Mouse (Mus musculus): ENCODE results near the gene Prn.

Gene Prn

DNA sequence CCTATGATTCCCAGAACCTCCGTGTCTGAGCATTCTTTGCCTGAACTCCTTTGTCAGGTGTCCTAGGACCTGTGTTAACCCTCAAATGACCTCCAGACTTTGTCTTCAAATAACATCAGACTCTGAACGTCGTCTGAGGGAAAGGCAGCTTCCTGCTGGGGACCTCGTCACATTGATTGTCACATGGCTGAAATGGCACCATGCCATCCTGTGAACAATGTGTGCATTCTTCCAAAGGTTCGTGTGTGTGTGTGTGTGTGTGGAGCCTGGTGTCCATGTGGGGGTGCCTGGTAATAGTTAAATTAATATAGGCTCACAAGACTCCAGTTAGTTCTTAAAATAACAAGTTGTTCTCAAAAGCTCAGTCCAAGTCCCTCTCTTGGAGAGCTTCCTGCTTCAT lies 87.6 kb downstream of the Prn start:
- no peak for DNase-seq

DNA sequence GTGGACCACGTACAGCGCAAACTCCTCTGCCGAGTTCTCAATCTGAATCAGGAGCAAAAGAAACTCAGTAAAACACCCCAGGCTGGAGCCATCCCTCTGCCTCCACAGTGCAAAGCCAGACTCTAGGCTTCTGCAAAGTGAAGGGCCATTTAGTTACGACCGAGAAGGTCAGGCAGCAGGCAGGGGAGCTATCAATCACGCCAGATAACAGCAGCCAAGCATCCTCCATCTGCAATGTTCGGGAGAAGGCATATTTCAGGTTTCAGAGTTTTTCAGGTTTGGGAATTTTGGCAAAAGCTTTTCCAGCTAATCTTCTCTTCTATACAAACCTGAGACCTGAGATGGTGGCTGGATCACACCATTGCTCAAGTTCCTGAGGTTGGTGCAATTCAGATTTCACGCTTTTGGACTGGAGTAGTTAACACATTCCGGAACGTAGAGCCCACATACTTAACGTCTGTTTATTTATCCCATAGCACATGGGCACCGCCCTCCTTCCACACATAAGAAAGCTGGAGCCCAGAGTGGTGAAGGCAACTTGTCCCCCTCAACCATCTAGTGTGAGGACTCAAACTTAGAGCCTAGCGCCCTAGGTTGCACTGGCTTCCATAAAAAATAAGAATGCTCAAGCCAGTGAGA lies 92.1 kb downstream of the Prn start:
- DNase-seq = no peak

DNA sequence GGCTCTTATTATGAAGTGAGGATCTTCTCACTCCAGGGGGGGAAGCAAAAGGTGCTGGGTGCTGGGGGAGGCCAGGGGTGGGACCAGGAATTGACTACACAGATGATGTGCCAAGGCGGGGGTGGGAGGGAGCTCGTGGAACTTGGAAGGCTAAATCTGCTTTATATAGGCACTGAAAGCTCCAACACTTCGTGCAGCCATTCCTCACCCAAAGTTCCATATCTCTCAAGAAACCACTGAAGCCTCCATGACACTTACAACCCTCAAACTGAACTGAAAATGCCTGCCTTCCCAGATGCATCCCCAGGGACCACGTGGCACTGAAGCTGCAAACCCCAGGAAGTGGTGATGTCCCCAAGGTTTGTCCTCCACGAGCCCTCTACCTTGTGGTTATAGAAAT lies 94.2 kb downstream of the Prn start:
- DNase-seq = no peak

DNA sequence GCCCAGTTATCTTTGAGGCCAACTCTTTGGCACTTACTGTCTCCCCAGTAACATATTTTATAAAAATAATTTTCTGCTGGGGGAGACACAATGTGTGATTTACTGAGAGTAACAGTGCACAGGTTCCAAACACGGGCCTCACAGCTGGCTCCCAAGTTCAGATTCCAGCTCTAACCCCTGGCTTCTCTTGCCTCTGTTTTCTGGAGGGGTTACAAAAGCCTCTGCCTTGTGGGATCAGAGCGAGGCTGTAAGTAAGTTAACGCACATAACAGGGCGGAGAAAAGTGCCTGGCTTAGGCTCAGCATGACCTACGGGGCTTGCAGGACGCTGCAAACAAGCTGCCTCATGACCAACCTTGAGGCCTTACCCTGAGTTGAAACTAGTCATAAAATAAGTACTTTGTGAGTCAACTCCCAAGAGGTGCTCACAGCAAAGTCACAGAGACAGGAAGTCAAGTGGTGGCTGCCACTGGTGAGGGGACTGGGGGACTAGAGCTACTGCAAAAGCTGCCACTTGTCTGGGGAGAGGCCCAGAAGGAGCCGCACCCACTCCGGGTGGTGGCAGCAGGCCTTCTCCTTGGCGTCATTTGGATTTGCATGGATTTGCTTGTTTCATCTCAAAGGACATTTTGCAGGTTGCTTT lies 94.9 kb downstream of the Prn start:
- DNase-seq = no peak

DNA sequence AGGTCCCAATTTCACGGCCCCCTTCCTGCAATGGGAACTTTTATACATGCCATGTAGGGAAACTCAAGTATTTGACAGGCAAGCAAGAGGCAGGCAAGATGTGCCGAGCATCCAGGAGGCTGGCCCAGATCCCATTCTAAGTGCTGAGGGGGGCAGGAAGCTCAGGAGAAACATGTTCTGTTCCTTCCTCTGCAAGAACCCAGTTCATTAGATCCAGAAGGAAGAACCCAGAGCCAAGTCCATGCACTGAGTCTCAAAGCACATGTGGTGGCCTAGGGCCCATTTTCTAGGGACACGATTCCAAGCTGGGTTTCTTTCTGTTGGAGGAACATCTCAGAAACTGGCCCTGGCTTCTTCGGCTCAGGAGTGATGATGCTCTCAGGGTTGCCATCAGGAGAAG lies 95.7 kb downstream of the Prn start:
- DNase-seq = no peak

Data from cerebellum, adult 9-10 months (tissue).